21 mouse cellular contexts compared by ENCODE assay signal in genomic region chr1:184454381-184454780, GRCm38 (mm10).
"Had no signal": no experiment of that assay in that cellular context is flagged by ENCODE, and none has a peak within 500 bp of the region (broad histone marks: within the 10 kb centered on the region; RNA-seq: fewer than 3 reads in every experiment).

No protein-coding gene starts in this region.

- H3K27ac ChIP-seq: liver, embryonic 12.5 days; liver, embryonic 15.5 days; lung, embryonic 15.5 days; midbrain, embryonic 10.5 days; midbrain, embryonic 15.5 days; neural tube, embryonic 12.5 days; neural tube, embryonic 15.5 days had no signal

- H3K27me3 ChIP-seq: liver, embryonic 12.5 days; liver, embryonic 15.5 days; lung, embryonic 15.5 days; megakaryocyte, embryonic 14.5 days; neural tube, embryonic 12.5 days; neural tube, embryonic 15.5 days had no signal

- H3K36me3 ChIP-seq: liver, embryonic 12.5 days; liver, embryonic 15.5 days; lung, embryonic 15.5 days; midbrain, embryonic 10.5 days; midbrain, embryonic 15.5 days; neural tube, embryonic 12.5 days; neural tube, embryonic 15.5 days had no signal

- H3K9me3 ChIP-seq: liver, embryonic 12.5 days; liver, embryonic 15.5 days; lung, embryonic 15.5 days; megakaryocyte, embryonic 14.5 days; midbrain, embryonic 10.5 days; midbrain, embryonic 15.5 days; neural tube, embryonic 12.5 days; neural tube, embryonic 15.5 days had no signal

- ATAC-seq: intestine, embryonic 16.5 days; liver, embryonic 12.5 days; midbrain, embryonic 15.5 days had no signal

- H3K4me1 ChIP-seq: liver, embryonic 12.5 days; liver, embryonic 15.5 days; lung, embryonic 15.5 days; midbrain, embryonic 15.5 days; neural tube, embryonic 12.5 days; neural tube, embryonic 15.5 days had no signal

- H3K4me2 ChIP-seq: liver, embryonic 12.5 days; liver, embryonic 15.5 days; lung, embryonic 15.5 days; midbrain, embryonic 15.5 days; neural tube, embryonic 12.5 days; neural tube, embryonic 15.5 days had no signal

- DNase-seq: kidney, adult 18-20 months; kidney, adult 9 months; kidney, postnatal 14 days; kidney, postnatal 4 days; left cerebral cortex, postnatal 4 days; liver; lung, adult 18-20 months; lung, postnatal 10 days; lung, postnatal 36 days; thymus, adult 2 months; thymus, postnatal 14 days; thymus, postnatal 4 days had no signal

- H3K4me3 ChIP-seq: liver, embryonic 12.5 days; liver, embryonic 15.5 days; lung, embryonic 15.5 days; megakaryocyte, embryonic 14.5 days; midbrain, embryonic 10.5 days; midbrain, embryonic 15.5 days; neural tube, embryonic 12.5 days; neural tube, embryonic 15.5 days had no signal

- H3K9ac ChIP-seq: liver, embryonic 12.5 days; liver, embryonic 15.5 days; lung, embryonic 15.5 days; midbrain, embryonic 15.5 days; neural tube, embryonic 12.5 days; neural tube, embryonic 15.5 days had no signal
